Mouse (Mus musculus): ENCODE measurements around the gene Gabrd.

GRCm38 (mm10) chr4:155367739-155368138 is 30.2 kb downstream of the Gabrd start:
- TF ChIP-seq POLR2A (IDR thresholded peaks at IDR 0.05; ENCODE audit: low read depth, low read length) (no peak), CTCF (IDR thresholded peaks at IDR 0.05; ENCODE audit: extremely low read depth, insufficient read depth, insufficient read length, insufficient replicate concordance) (no peak)

Measured in spleen, adult 2 months (tissue).